Mouse (Mus musculus): Measurements from ENCODE around the gene Tpm3.

Tpm3 gene

GRCm38 (mm10) chr3:90072294-90072693, at the start of gene Tpm3:
Gene Tpm3 (plus strand): TSS chr3:90072649.
- no peak for DNase-seq (ENCODE audit: low spot score in 2 of 2)

DNA sequence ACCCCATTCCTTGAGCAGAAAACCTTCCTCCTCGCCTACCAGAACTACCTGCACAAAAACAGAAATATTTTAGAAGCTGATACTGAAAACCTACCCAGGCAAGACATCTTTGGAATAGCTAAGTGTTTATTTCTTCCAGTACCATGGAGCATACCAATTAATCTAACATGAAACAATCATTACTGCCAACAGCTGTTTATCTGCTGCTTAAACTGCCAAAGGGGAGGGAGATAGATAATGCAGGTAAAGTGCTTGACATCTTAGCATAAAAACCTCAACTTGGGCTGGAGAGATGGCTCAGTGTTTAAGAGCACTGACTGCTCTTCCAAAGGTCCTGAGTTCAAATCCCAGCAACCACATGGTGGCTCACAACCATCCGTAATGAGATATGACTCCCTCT, 37.8 kb upstream of the Tpm3 start:
- no peak for DNase-seq (ENCODE audit: low spot score in 2 of 2)

DNA sequence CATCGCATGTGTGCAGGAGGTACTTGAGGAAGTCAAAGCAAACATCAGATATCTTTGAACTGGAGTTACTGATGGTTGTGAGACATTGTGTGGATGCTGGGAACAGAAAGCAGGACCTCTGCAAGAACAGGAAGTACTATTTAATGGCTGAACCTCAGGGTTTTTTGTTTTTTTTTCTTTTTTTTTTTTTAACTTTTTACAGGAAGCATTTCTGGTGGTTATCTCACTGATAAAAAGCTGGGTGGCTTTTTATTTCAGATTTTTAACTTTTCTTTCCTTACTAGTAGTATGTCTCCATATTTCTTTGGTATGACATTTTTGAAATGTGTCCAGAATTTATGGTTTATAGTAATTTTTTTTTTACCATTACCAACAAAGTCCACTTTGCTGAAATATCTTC, 36.2 kb upstream of the Tpm3 start:
- DNase-seq (ENCODE audit: low spot score in 2 of 2): no peak

DNA sequence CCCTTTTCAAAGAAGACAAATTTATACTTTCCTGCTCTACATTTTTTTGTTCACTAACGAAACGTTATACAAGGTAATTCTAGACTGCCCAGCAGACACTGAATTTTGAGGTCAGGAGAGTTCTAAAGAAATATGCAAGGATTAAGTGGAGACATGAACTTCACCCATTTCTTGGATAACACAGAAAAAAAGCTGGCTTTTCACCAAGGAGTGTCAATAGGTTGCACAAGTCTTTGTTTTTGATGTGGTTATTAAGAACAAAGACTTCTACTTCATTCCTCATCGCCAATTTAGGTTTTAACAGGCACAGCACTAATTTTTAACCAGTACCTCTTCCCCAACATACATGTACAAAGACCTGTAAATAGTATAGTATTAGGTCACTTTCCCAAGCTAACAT, 22.8 kb upstream of the Tpm3 start:
- no peak for DNase-seq (ENCODE audit: low spot score in 2 of 2)

GRCm38 (mm10) chr3:90051441-90052350, 20.8 kb upstream of the Tpm3 start, which contains the start of gene 4933434E20Rik:
Gene 4933434E20Rik (plus strand): TSS chr3:90051636.
- peak; percentile 39 to 45 for DNase-seq (ENCODE audit: low spot score in 2 of 2)

DNA sequence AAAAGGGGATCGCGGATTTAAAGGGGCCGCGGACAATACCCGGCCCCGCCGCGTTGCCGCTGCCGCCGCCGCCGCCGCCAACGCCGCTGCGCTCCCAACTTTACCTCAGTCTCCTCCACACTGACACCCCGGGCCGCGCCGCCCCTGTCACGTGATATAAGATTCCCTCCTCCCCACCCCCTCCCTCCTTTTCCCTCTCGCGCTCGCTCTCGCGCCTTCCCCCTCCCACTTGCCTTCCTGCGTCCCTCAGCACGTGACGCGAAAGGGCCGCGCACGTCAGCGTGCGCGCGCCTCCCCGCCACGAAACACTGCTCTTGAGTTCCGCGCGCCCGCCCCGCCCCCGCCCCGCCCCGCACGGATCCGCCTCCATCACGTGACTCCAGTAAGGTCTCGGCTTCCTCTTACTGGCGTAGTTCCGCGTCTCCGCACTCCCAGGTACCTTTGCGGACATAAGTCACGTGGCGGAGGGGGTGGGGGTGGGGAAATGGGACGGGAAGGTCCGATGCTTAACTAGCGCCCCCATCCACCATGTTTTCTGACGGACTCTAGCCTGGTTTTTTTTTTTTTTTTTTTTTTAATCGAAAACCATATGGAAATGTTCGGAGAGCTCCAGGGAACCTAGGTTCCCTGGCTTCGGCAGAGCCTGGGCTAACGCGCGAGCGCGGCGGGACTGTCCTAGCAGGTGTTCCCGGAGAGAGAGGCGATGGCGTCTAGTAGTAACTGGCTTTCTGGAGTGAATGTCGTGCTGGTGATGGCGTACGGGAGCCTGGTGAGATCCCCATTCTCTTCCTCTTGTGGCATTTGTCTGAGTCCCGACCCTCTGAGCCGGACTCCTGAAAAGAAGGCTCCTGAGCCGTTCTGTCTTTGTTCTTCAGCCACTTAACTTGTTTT, 19.9 kb upstream of the Tpm3 start, which contains the start of gene Ubap2l:
Gene Ubap2l, minus strand, starts transcription at position 278 of the 891 bp plus-strand sequence.
- peak; percentile 93 to 95 for DNase-seq (ENCODE audit: low spot score in 2 of 2)

DNA sequence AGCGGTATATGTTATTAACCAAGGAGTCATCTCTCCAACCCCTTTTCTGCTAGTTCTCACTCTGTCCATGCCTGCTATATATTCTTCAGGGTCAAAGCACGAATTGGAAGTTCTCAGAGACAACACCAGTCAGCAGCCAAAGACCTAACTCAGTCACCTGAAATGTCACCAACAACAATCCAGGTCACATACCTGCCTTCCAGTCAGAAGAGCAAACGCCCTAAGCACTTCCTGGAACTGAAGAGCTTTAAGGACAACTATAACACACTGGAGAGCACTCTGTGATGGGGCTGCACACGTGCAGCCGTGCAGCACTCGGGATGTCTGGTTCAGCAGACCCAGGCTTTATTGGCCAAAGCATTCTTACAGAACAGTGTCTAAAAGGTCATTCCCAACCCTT, 10.9 kb upstream of the Tpm3 start:
- no peak for DNase-seq (ENCODE audit: low spot score in 2 of 2)

DNA sequence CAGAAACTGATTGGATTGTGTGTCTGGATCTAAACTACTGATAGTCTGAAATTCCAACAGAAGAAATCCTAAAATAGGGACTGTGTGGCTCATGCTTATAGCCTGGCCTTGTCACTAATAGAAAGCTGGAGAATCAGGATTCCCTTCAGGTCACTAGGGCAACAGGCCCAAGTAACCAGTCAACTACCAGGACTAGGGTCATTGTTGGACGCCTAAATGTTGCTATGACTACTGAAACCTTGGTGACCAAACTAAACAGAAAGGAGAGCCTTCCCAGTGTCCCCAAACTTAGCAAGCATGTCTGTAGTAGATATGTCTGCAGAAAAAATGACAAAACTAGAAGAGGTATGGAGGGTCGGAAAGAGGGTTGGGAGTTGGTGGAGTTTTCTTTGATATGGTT, 9.9 kb upstream of the Tpm3 start:
- DNase-seq (ENCODE audit: low spot score in 2 of 2): no peak

DNA sequence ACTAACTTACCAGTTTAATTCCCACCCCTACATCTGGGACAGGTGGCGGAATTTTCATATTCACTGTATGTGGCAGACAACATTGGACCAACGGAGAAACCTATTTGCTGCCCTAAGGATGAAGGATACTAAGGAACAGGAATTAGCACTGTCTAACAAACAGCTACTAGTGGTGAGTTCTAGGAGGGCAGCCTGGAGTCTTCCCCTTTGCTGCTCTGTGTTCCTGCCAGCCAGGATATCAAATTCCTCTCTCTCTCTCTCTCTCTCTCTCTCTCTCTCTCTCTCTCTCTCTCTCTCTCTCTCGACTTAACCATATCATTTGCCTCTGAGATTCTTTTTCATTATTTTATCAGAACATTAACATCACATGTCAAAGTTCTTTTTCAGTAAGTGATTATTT, 8.1 kb upstream of the Tpm3 start:
- DNase-seq (ENCODE audit: low spot score in 2 of 2): no peak

- DNase-seq (ENCODE audit: low spot score in 2 of 2): no peak
Observed at GRCm38 (mm10) chr3:90065553-90065952, 6.9 kb upstream of the Tpm3 start.

DNA sequence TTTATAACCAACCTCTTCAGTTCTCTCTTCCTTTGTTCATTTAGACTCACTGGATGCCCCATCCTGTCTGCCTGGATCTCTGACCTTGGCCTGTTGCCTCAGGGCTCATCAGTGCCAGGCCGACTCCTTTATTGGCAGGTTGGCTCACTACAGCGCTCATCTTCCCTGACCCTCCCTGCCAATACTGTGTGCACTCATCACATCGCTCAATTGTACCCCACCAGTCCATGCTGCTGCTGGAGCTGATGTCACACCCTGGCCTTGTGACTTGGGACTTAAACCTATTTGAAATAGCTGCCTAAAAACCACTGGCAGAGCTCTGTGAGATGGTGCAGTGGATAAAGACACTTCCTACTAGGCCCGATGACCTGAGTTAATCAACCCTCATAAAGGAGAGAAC, 4.6 kb upstream of the Tpm3 start:
- no peak for DNase-seq (ENCODE audit: low spot score in 2 of 2)

DNA sequence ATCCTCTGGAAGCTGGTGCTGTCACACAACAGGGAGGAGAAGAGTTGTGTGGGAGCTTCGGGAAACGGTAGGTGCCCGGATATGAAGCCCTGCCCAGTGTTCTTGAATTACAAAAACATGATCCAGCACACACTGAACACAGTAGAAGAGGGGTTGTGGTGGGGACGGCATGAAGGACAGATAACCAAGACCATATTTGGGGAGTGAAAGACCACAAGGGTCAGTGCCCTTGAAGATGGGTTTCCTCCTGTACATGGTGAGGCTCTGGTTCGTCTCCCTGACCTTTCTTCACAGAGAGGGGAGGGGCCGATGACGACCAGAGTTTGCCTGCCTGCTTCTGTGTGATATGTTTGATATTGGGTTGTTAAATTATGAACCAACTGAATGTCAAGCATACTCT, 2.8 kb upstream of the Tpm3 start:
- DNase-seq (ENCODE audit: low spot score in 2 of 2): no peak

DNA sequence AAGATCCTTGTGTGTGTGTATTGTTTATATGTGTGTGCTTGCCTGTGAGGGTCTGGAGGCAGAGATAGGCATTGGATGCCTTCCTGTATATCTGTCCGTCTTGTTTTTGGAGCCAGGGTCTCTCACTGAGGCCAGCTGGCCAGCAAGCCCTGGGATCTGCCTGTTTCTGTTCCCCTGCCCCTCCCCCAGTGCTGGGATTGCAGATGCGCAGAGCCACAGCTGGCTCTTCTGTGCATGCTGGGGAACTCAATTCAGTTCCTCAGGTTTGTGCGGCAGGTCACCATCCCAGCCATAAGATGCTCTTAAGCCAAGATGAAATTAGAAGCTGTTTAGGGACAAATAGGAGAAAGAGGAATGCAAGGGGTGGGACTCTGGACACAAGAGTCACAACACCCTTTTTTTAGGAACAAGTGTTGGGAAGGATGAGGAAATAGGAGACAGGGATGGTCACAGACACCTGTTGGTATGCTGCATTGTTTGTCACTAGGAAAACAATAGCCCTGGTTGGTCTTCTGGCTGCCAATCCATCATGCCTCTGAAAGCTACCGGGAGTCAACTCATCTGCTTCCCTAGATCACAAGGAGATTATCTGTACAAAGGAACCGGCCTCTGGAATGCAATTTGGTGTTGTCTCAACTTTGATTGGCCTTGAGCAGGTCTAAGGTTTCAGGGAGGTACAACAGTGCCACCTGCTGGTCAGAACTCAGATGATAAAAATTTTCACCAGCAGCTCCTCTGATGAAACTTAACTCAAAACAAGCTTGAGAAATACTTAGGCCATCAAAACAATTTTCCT, 4.7 kb downstream of the Tpm3 start:
- peak; percentile 47 to 69 for DNase-seq (ENCODE audit: low spot score in 2 of 2)

- no peak for DNase-seq (ENCODE audit: low spot score in 2 of 2)
Observed at GRCm38 (mm10) chr3:90078224-90078623, 5.8 kb downstream of the Tpm3 start.

DNA sequence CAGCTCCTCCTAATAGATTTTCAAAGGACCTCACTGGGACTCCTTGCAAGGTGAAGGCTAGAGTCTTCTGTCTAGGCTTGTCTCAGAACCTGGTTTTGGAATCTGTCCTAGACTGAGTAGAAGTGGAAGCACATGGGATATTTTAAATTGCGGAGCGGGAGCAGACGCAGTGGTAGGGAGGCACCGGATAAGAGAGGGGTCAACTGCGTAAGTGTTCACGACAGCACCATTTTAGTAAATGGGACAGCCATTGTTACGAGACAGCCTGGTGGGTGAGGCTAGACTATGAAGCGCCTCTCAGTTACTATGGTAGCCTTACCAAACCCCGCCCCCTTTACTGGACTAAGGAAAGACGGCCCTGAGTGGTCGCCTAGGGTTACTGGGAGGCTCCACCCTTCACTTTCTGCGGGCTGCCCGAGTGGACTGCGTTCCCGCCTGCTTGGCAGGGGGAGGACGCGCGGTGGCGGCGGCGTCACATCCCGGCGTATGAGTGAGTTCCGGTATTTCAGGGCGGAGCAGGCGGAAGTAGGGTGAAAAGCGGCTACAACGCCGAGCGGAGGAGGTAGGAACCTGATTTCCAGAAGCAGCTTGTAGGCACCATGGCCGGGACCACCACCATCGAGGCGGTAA, 6.8 kb downstream of the Tpm3 start:
- peak; percentile 85 to 93 for DNase-seq (ENCODE audit: low spot score in 2 of 2)

DNA sequence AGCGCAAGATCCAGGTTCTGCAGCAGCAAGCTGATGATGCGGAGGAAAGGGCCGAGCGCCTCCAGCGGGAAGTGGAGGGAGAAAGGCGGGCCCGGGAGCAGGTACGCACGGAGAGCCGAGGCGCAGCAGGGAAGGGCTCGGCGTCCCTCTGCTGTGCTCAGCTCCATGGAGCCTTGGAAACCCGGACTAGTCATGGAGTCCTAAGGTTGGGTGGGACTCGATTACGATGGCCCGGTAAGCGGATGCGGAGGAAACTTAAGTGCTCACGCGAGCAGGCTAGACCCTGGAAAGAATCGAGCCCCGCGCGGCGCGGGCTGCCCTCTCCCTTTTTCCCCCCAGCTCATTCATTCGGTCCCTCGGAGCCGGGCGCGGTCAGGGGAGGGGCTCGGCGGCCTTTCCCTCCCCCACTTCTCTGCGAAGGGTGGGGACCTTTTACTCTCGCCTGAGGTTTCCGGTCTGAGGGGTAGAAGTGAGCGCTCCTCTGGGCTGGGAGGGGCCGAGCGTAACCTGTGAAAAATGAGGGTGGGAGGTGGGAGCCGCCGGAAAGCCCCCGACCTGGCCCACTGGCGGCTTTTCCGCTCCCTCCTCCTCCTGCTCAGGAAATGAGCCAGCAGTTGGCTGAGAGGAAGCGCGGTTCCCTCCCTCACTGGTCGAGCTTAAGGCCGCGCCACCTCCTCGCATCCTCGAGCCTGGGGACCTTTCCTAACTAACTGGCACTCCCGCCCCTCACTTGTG, 7.5 kb downstream of the Tpm3 start:
- peak; percentile 48 to 50 for DNase-seq (ENCODE audit: low spot score in 2 of 2)

DNA sequence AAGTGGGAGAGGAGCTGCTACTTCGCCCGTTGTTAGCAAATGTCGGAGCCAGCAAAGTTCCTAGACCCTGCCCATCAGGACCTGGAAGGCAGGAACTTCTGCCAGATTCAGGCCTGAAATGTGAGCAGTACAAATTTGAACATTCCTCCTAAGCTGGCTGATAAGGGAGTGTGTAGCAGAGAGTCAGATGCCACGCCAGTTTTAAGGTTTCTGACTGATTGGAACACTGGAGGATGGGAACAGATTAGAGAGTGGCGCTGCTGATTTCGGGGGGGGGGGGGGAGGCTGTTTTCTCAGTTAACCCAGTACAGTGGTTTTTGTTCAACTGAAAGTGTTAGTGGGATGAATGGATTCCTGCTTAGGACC, 8.0 kb downstream of the Tpm3 start:
- DNase-seq (ENCODE audit: low spot score in 2 of 2): no peak

DNA sequence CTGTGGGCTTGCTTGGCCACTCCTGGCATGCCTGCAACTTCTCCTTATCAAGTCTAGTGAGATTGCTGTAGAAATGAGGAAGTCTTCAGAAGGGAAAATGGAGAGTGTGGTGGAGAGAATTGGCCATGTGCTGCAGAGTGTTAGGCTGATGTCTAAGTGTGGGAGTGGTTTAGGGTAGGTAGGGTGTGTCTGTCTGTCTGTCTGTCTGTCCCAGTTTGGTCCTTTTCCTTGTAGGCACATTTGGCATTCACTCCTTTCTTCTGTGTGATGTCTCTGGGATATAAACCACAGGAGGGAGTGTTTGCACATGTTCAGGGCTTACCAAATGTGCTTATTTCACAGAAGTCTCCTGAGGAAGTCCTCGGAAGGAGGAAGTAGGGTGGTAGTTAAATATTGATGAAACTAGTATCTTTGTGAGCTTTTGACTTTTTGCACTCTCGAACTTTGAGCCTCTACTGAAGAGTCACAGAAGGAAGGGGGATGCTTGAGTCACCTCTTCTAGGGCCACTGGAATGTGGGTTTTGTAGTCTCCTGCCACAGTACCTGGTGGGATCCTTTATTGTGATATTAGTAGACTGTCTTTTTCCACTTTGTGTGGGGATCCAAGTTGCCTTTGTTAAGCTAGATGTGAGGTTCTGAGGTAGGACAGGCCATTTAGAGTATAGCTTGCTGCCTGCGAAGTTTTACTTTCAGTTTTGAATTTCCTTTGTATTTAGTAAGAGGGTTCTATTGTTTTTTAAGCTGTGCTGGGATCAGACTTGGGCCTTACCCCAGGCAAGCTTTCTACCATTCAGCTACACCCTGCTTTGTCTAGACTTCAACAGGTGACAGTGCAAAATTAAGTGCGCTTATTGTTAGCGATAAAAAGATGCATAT, 9.2 kb downstream of the Tpm3 start:
- DNase-seq (ENCODE audit: low spot score in 2 of 2): no peak

DNA sequence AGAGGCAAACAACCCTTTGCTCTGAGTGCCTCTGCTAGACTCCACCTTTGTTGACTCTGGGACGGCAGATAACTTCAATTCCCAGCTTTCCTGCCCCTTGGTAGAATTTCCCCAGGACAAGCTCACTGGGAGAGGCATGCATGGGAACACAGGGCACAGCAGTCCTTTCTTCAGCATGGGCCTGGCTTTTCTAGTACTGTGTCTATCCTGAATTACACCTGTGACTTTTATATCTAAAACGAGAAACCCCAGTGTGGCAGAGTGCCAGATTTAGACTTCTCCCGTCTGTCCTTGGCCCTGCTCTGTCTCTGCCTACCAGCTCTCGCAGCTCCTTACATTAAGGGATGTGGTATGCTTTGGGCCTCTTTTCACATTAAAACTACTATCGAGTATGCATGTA, 10.6 kb downstream of the Tpm3 start:
- DNase-seq (ENCODE audit: low spot score in 2 of 2): peak in 1 of 2 experiments; percentile 27
